Comparison of ENCODE assay signal across 8 mouse cellular contexts in genomic region chr3:137513026-137513425, GRCm38 (mm10).
DNase-seq lines count a peak whose midpoint lies in the region; ATAC-seq and TF ChIP-seq lines count a peak whose summit lies in the region.
"Had no signal": no experiment of that assay in that cellular context is flagged by ENCODE, and none has a peak within 500 bp of the region (broad histone marks: within the 10 kb centered on the region; RNA-seq: fewer than 3 reads in every experiment).

No protein-coding gene starts in this region.

- TF ChIP-seq CTCF in midbrain, postnatal 0 days (IDR thresholded peaks at IDR 0.05): no peak
- TF ChIP-seq CTCF in thymus, adult 2 months (IDR thresholded peaks at IDR 0.05; ENCODE audit: borderline replicate concordance, control insufficient read depth, extremely low read depth, insufficient read depth, low read length, poor library complexity): no peak

- H3K4me1 ChIP-seq in midbrain, postnatal 0 days (ENCODE audit: insufficient read depth, low read length): no peaks in the 10 kb centered on the region
- no peaks in the 10 kb centered on the region; the same call in 1 of the 2 replicates for H3K4me1 ChIP-seq in midbrain, embryonic 10.5 days
- H3K4me1 ChIP-seq in embryonic facial prominence, embryonic 13.5 days: peaks cover 19% of the 10 kb centered on the region
- no peaks in the 10 kb centered on the region for H3K4me1 ChIP-seq in thymus, adult 2 months (replicated peaks; ENCODE audit: control insufficient read depth, insufficient read depth, low read length)
- H3K4me1 ChIP-seq: neural tube, embryonic 12.5 days had no signal

- no peak overlapping the region for H3K4me2 ChIP-seq in midbrain, postnatal 0 days (ENCODE audit: low read depth, low read length, poor library complexity, severe bottlenecking)
- H3K4me2 ChIP-seq in embryonic facial prominence, embryonic 13.5 days: peak overlapping the region; percentile 29; the same call in 1 of the 2 replicates
- H3K4me2 ChIP-seq: neural tube, embryonic 12.5 days had no signal

- H3K27ac ChIP-seq in midbrain, postnatal 0 days (ENCODE audit: low read depth, low read length): no peak overlapping the region
- no peak overlapping the region for H3K27ac ChIP-seq in midbrain, embryonic 10.5 days (replicated peaks)
- H3K27ac ChIP-seq in embryonic facial prominence, embryonic 13.5 days: peak overlapping the region; percentile 80
- no peak overlapping the region for H3K27ac ChIP-seq in thymus, adult 2 months (ENCODE audit: control insufficient read depth, insufficient read depth, low read length)
- H3K27ac ChIP-seq: neural tube, embryonic 12.5 days had no signal

- no peaks in the 10 kb centered on the region for H3K36me3 ChIP-seq in midbrain, postnatal 0 days (ENCODE audit: insufficient read depth, low read length)
- no peaks in the 10 kb centered on the region for H3K36me3 ChIP-seq in midbrain, embryonic 10.5 days
- H3K36me3 ChIP-seq in embryonic facial prominence, embryonic 13.5 days: no peaks in the 10 kb centered on the region
- H3K36me3 ChIP-seq in thymus, adult 2 months (ENCODE audit: control insufficient read depth, insufficient read depth, low read length): no peaks in the 10 kb centered on the region
- H3K36me3 ChIP-seq: neural tube, embryonic 12.5 days had no signal

- H3K27me3 ChIP-seq in midbrain, postnatal 0 days (ENCODE audit: insufficient read depth, low read length): no peaks in the 10 kb centered on the region
- H3K27me3 ChIP-seq in midbrain, embryonic 10.5 days (ENCODE audit: low read depth, poor library complexity, severe bottlenecking): no peaks in the 10 kb centered on the region
- no peaks in the 10 kb centered on the region for H3K27me3 ChIP-seq in embryonic facial prominence, embryonic 13.5 days
- no peaks in the 10 kb centered on the region for H3K27me3 ChIP-seq in thymus, adult 2 months (ENCODE audit: control insufficient read depth, insufficient read depth, low read length)
- H3K27me3 ChIP-seq: neural tube, embryonic 12.5 days had no signal

- no peak overlapping the region for H3K4me3 ChIP-seq in midbrain, postnatal 0 days (ENCODE audit: low read depth, low read length)
- no peak overlapping the region for H3K4me3 ChIP-seq in midbrain, embryonic 10.5 days
- H3K4me3 ChIP-seq in embryonic facial prominence, embryonic 13.5 days: no peak overlapping the region
- H3K4me3 ChIP-seq in thymus, adult 2 months (ENCODE audit: control insufficient read depth, insufficient read depth, low read length): no peak overlapping the region
- H3K4me3 ChIP-seq: neural tube, embryonic 12.5 days had no signal

- DNase-seq in midbrain, postnatal 0 days (ENCODE audit: low spot score): peak; percentile 26
- no peak for DNase-seq in midbrain, embryonic 10.5 days (ENCODE audit: low spot score)
- DNase-seq in layer of hippocampus, adult 11-12 months (ENCODE audit: low spot score): peak; percentile 50
- peak; percentile 44 for DNase-seq in right cerebral cortex, postnatal 14 days
- DNase-seq in thymus, adult 2 months: no peak

- H3K9me3 ChIP-seq in midbrain, postnatal 0 days (ENCODE audit: low read length): no peaks in the 10 kb centered on the region
- no peaks in the 10 kb centered on the region for H3K9me3 ChIP-seq in midbrain, embryonic 10.5 days (replicated peaks)
- H3K9me3 ChIP-seq in embryonic facial prominence, embryonic 13.5 days: no peaks in the 10 kb centered on the region
- H3K9me3 ChIP-seq: neural tube, embryonic 12.5 days had no signal

- TF ChIP-seq POLR2A in thymus, adult 2 months (IDR thresholded peaks at IDR 0.05; ENCODE audit: control insufficient read depth, extremely low read depth, insufficient read depth, low read length, poor library complexity): no peak

- no peak for ATAC-seq in midbrain, postnatal 0 days (ENCODE audit: low FRiP score)
- ATAC-seq in embryonic facial prominence, embryonic 13.5 days (ENCODE audit: insufficient number of reproducible peaks, insufficient read depth, low FRiP score, low TSS enrichment, low read depth): peak; percentile 32; the same call in 1 of the 2 replicates
- no peak for ATAC-seq in erythroid progenitor cell, adult 5-6 weeks (replicated peaks; ENCODE audit: low FRiP score, poor library complexity, severe bottlenecking)

- 44% methylated on average over 6 of the region's 6 CpGs for WGBS in midbrain, postnatal 0 days
- WGBS in midbrain, embryonic 10.5 days: 73% methylated on average over 6 of the region's 6 CpGs
- 24% methylated on average over 6 of the region's 6 CpGs for WGBS in embryonic facial prominence, embryonic 13.5 days
- 89% methylated on average over 6 of the region's 6 CpGs for WGBS in thymus, adult 2 months

- no peak overlapping the region for H3K9ac ChIP-seq in midbrain, postnatal 0 days (replicated peaks; ENCODE audit: low read length, poor library complexity, severe bottlenecking)
- no peak overlapping the region for H3K9ac ChIP-seq in embryonic facial prominence, embryonic 13.5 days
- H3K9ac ChIP-seq: neural tube, embryonic 12.5 days had no signal

Comparison
In these comparisons a context has a peak if more than half of its experiments do, and no peak if none do; other contexts are left out.
1. DNase-seq: peak in midbrain, postnatal 0 days (single experiment), layer of hippocampus, adult 11-12 months (single experiment) and right cerebral cortex, postnatal 14 days (single experiment); none in midbrain, embryonic 10.5 days (single experiment) and thymus, adult 2 months (single experiment).